Mouse (Mus musculus): ENCODE results near the gene Prm3.

Gene Prm3

GRCm38 (mm10) chr16:10796034-10796433 lies 5.3 kb upstream of the Prm3 start, which contains the start of gene Prm2:
Prm2 (minus strand) TSS chr16:10796134.
- no peak for DNase-seq

DNA sequence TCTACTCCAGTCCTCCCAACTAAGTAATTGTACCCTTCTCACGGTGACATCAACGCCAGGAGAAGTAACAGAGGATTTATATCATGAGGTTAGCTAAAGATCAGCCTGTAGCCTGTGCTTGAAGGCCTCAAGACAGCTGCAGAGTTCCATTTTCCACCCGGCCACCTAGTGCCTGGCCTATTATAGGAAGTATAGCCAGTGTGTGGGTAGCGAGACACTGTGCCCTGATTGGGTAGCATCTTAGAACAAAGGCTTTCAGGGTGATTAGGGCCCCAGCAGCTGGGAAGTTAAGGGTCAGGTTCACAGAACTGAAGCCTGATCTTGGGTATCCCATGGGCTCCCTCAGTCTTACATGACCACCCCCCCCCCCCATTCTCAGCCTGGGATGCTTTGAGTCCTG lies 1.8 kb downstream of the Prm3 start:
- no peak for DNase-seq

DNA sequence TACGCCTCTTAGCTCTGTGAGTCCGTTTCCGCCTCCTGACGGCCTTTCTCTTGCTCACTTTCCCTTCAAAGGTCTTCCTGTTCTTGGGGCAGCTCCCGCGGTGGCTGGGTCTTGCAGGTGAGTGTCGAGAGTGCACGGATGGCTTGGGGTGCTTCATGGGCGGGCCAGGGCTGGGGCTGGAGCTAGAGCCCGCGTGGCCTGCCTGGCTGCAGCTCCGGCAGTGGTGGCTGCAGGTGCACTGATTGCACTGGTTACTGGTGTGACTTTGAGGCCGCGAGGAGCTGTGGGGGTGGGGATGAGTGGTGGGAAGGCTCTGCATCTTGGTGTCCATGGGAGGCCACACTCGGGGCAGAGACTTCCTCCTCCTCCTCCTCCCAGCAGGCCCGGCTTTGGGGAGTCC lies 2.4 kb downstream of the Prm3 start, which contains the start of gene Tnp2:
Gene Tnp2, minus strand, starts transcription at position 390 of the 400 bp plus-strand sequence.
- no peak for DNase-seq

DNA sequence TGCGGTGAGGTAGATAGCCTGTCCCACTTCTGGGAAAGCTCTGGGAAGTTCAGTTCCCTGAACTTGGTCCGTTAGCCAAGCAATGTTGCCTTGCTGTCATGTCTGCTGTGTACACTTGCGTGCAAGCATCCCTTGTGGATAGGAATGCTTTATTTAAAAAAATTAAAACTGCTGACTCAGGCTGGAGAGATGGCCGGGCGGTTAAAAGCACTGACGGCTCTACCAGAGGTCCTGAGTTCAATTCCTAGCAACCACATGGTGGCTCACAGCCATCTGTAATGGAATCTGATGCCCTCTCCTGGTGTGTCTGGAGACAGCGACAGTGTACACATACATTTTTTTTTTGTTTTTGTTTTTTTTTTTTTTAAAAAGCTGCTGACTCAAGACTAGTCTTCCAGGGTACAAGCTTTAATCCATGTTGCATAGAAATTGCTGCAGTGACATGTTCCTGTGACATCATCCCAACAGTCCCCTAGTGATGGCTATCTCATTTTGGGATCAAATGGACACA lies 3.1 kb downstream of the Prm3 start:
- DNase-seq: no peak

DNA sequence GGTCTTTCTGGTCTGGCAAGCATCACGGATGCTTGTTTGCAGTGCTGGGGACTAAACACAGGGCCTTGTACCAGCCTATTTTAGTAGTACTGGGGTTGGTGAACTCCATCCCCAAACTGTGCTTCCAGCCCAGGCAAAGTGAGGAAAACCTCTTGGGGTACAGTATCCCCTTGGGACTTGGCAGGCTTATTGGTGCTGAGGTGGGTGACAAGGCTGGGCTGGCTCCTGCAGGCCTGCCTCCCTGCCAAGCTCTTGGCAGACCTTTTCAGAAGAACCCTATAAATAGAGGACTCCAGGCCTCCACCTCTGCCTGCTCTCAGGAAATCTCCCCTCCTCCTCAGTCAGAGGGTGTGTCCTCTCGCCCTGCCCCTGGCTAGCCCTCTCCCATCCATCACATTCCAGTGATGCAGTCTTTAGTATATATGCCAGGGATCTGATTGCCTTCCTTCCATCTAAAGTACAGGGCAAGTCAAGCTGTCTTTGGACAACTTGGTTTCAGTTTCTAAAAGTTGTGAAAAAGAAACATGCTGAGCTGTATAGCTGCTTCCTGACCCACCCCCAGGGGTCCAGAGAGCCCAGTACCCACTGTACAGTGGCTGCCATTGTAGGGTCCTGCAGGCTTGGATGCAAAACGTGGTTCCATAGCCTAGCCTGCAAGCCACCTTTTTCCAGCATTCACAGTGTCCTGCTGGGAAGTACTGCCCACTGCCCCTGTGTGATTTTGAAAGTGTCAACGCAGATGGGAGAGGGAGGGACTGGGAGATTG lies 3.7 kb downstream of the Prm3 start:
- DNase-seq: no peak

DNA sequence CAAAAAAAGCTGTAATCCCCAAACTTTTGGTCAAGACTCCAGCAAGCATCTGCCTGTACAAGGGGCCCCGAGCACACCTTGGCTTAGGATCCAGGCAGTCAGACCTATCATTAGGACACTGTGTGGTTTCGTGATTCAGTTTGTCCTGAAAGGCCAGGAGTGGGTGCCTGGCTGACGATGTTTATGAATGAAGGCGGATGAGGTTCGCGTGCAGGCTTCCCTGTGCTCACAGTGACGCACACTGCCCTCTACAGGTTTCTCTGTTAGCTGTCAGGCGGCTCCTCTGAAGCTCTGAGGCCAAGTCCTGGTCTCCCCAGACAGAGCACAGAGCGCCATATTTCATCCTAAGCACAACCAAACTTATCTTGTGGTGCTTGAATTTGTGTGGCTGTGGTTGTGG lies 4.4 kb downstream of the Prm3 start:
- DNase-seq: peak; percentile 84 to 88

DNA sequence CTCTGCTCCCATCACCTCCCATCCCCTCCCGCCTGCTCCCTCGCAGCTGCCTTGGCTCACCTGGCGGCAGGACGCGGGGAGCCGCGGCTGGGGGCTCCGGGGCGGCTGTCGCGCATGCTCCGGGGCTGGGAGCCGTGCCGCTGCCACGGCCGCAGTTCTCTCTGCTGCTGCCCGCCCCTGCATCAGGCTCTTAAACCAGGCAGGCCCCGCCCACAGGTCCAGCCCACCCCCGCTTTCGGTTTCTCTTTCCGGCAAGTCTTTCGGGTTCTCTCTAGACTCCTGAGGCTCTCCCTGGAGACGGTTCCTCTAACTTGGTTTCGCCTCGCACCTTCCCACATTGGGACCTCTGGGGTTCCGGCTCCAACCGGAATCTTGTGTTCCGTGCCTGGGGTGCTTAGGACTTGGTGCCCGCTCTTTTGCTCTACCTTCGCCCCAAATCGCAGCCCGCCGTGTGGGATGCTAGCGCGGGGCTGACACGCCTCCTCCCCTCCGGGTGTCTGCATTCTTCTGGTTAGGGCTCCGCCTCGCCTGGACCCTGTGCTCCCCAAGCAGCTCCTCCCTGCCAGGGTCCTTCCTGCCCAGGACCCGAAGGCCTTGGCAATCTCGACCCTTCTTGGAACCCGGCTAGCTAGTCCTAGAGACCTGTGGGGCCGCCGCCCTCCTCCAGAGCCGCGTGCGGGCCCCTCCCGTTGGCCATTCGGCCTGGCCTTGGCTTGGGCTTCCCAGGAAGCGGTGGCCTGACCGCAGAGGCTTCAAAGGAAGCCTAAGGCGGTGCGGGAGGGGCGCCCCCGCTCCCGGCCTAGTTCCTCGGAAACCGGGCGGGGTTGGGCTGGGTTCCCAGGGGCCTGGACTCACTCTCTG lies 5.1 kb downstream of the Prm3 start, which contains the start of gene Socs1:
Gene Socs1, minus strand, starts transcription at position 166 of the 861 bp plus-strand sequence.
- DNase-seq: peak; percentile 87 to 91

- peak; percentile 85 to 91 for DNase-seq
Measured at GRCm38 (mm10) chr16:10784793-10785370, 5.8 kb downstream of the Prm3 start.

DNA sequence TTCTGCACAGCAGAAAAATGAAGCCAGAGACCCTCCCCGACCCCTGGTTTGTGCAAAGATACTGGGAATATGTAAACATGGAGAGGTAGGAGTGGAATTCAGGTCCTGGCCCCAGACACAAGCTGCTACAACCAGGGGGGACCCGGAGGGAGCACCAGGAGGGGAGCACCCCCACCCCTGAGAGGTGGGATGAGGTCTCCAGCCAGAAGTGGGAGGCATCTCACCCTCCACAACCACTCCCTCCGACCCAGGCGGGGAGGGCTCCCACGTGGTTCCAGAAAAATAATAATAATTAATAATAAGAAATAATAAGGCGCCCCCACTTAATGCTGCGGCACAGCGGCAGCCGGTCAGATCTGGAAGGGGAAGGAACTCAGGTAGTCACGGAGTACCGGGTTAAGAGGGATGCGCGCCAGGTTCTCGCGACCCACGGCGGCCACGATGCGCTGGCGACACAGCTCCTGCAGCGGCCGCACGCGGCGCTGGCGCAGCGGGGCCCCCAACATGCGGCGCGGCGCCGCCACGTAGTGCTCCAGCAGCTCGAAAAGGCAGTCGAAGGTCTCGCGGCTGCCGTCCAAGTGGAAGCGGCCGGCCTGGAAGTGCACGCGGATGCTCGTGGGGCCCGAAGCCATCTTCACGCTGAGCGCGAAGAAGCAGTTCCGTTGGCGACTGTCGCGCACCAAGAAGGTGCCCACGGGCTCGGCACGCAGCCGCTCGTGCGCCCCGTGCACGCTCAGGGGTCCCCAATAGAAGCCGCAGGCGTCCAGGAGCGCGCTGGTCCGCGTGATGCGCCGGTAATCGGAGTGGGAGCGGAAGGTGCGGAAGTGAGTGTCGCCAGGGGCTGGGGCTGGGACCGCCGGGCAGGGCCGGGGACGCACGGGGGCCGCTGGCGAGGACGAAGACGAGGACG lies 6.6 kb downstream of the Prm3 start:
- DNase-seq: no peak

GRCm38 (mm10) chr16:10783451-10783850 lies 7.3 kb downstream of the Prm3 start:
- DNase-seq: no peak

- DNase-seq: no peak
Measured at GRCm38 (mm10) chr16:10783152-10783434, 7.6 kb downstream of the Prm3 start.

DNA sequence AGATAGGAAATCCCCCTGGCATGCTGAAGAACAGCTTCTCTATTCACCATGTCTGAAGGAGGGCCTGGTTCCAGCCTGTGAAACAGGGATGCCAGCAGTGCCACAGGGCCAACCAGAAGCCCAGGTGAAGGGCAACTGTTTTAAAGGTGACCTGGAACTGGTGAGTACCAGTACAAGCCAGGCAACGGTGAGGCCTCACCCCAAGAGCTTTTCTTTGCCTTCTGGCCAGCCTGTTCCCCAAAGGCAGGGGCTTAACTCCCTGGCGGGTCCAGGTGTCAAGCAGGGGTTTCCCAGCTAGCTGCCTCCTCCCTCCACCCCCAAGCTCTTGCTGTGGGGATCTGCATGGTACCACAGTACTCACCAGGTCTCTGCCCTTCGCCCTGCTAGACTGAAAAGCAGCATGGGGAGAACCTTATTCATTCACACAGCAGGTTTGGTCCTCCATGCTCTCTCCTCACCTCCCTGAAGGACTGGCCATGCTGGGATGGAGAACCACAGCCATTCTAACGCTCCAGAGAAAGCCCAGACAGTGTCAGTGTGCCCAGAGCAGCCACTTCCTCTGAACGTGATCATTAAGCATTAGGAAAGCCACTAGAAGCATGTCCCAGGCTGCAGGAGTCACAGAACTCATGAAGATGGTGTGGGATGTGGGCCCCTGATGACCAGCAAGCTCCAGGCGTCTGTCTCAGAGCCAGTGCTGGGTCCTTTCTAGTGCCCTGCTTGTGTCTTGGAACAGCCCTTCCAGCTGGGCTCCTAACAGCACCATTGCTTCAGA lies 8.2 kb downstream of the Prm3 start:
- no peak for DNase-seq

DNA sequence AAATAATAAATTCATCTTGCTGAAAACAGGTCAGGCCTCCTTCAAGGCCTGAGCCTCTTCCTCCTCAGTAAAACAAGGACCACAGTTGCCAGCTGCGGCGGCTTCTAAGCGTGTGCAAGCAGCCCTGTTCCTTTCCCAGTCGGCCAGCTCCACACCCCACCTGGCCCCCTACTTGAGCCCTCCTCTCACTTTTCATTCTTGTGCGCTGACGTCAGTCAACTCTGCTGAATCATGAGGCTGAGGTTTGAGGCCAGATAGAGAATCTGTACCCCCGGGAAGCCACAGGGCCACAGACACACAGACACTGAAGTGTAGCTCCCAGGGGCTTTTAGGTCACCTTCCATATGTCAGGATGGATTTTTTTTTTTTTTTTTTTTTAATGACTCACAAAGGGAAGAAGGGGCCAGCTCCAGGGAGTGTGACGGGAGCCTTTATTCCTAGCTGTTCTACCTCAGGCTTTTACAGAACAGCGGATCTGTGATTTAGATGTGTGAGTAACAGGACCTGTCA lies 8.8 kb downstream of the Prm3 start:
- DNase-seq: no peak

DNA sequence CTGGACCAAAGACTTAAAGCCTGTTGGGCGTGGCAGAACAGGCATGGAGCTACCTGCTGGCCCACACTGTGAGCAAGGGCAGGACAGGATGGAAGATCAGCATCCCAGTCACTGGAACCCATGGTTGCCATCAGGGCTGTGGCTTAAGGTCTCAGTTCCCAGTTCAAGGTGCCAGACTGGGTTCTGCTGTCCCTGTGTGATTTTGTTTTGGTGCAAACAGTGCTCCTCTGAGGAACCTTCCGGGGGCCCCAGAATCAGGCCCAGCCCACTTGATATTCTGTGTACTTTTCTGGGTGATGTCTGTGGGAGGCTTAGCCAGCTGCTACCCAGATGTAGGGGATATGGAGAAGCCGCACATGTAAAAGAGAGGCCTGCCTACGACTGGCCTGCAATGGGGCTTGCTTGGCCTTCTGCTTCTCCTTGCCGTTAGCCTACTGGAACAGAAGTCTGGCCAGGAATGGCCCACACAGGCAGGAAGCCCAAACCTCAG lies 10.0 kb downstream of the Prm3 start:
- DNase-seq: no peak

GRCm38 (mm10) chr16:10777579-10778160 lies 13.0 kb downstream of the Prm3 start:
- no peak for DNase-seq

DNA sequence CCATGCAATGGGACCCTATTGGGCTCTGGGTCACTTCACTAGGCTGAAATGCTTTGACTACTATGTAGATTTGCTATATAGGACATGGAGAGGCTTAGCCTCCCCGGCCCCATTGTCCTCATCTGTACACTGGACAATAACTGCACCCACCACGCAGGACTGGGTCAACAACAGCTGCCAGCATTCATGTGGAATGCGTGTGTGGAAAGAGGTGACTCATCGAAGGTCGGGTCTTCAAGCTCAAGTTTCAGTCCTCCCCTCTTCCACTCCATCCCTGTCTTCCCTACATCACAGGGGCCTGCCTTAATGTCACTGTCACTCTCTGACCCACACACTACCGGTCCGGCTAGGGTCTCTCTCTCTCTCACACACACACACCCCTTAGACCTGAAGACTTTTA lies 14.4 kb downstream of the Prm3 start:
- DNase-seq: no peak

- no peak for DNase-seq
Measured at GRCm38 (mm10) chr16:10774726-10775125, 16.0 kb downstream of the Prm3 start.

DNA sequence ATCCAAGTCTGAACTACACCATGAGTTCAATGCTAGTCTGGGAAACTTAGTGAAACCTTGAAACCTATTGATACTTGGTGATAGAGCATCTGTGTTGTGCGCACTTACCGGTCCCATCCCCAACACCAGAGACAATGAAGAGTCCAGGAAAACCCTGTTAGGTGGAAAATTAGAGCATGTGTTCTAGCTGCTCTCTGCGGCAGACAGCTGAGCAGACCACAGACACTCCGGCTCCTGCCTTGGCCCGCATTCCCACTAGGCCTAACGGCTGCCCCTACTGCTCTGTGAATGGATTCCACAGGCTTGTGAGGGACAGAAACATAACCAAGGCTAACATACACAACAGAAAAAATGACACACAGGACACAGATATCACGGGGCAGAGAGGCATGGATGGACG lies 17.2 kb downstream of the Prm3 start:
- DNase-seq: no peak

DNA sequence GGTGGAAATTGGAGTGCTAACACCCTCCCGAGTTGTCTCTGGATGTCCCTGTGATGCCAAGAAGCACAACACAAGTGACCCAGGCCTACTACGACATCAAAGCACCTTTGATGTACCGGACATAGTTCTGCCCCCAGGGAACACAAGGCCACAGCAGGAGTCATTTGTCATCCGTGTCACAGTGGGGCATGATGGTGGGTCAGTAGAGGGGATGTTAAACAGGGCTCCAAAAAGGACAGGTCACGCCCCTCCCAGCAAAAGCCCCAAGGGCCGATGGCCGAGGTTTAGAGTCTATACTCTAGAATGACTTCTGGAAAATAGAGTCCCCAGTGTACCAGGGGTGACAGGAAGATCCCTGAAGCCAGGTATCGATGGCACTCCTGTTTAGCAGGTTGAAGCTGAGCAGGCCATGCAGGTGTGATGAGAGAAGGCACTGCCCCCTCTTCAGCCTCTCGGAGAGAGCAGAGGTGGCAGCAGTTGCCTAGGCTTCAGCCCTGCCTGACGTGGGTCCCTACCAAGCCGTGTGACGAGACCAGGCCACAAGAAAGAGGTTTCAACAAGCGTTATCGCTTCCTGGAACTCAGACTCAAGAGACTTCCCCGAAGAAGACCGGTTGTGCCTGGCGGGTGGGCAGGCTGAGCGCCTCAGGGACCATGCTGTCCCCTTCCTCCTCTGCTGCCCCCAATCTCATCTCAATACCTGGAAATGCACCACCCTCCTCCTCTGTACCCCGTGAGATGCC lies 18.8 kb downstream of the Prm3 start:
- DNase-seq: no peak

Data from lung, adult 18-20 months (tissue).